Mouse (Mus musculus) frontal cortex, adult (tissue): ENCODE measurements at regions not wholly inside any gene's neighbourhood (a gene's known extent, or its start where the extent isn't known, plus 50 kb on each side); places are given as distances from the start of the nearest gene placed in this dataset.

Experiments
- ATAC-seq: cut with Nextera tagmentation; 2 replicates; pipeline ENCODE4 v1.9.2; 2017; ENCODE audit warnings: mild to moderate bottlenecking, moderate library complexity, mixed read lengths; ENCODE audit not compliant: low TSS enrichment

GRCm38 (mm10) chr2:3940786-3941185 lies 76.7 kb upstream of the Frmd4a start:
- no peak for ATAC-seq

- ATAC-seq: no peak
Observed at GRCm38 (mm10) chr2:3941496-3941895, 76.0 kb upstream of the Frmd4a start.

GRCm38 (mm10) chr2:3947432-3947831 lies 70.1 kb upstream of the Frmd4a start:
- no peak for ATAC-seq

- ATAC-seq: no peak
Observed at GRCm38 (mm10) chr2:3948331-3948730, 69.2 kb upstream of the Frmd4a start.

GRCm38 (mm10) chr2:3957491-3957890 lies 60.0 kb upstream of the Frmd4a start:
- ATAC-seq: no peak

GRCm38 (mm10) chr2:3958065-3958641 lies 59.4 kb upstream of the Frmd4a start:
- peak; percentile 93 for ATAC-seq

GRCm38 (mm10) chr2:3958711-3959110 lies 58.8 kb upstream of the Frmd4a start:
- ATAC-seq: no peak

GRCm38 (mm10) chr2:3959181-3959580 lies 58.3 kb upstream of the Frmd4a start:
- no peak for ATAC-seq

GRCm38 (mm10) chr2:3960213-3960612 lies 57.3 kb upstream of the Frmd4a start:
- peak; percentile 69 for ATAC-seq

GRCm38 (mm10) chr2:3964351-3964750 lies 53.2 kb upstream of the Frmd4a start:
- ATAC-seq: peak; percentile 97
